Mouse (Mus musculus): ENCODE measurements around the gene Met. TPM values are rescaled to one million over a fixed set of nuclear protein-coding genes. Genes with fewer than 3 reads are reported as not detected.

Met gene
- total and polyA plus RNA-seq, 3 experiments = 0.49 TPM; not detected in 2

DNA sequence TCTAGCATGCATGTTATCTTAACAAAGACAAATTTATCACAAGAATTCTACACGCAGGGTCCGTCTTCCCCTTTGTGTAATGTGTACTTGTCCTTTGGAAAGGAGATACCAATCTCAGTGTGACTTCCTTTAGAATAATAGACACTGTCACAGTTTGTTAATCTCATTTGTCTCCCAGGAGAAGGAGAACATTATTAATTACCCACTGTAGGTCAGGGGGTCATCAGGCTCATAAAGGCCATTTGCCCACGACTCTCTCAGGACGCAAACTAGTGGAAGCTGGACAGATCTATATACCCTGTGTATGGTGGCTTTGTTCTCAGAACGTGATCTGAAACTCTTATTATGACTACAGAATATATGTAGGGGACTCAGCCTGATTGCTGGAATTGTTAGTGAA is 12.3 kb upstream of the Met start:
- Histone ChIP-seq H3K36me3 (replicated peaks) (no peaks in the 10 kb centered on the region), H3K9me3 (replicated peaks) (no peaks in the 10 kb centered on the region), H3K27me3 (ENCODE audit: insufficient read depth, low read length) (no peaks in the 10 kb centered on the region), H3K4me1 (ENCODE audit: insufficient read depth, low read depth, low read length) (no peaks in the 10 kb centered on the region), H3K4me3 (ENCODE audit: low read depth, low read length) (no peak overlapping the region)
- DNase-seq (ENCODE audit: low spot score) (no peak), ATAC-seq (ENCODE audit: extremely low read depth, insufficient number of reproducible peaks, low FRiP score, poor library complexity, severe bottlenecking) (no peak)
- no peak for TF ChIP-seq TAL1 (conservative IDR thresholded peaks at IDR 0.05; ENCODE audit: low read depth, low read length)
- no peak for TF ChIP-seq GATA2 (IDR thresholded peaks at IDR 0.05; ENCODE audit: borderline replicate concordance, low read depth, low read length)
- TF ChIP-seq GATA1 (IDR thresholded peaks at IDR 0.05; ENCODE audit: borderline replicate concordance, low read length) = no peak
- no peak for TF ChIP-seq CTCF (IDR thresholded peaks at IDR 0.05; ENCODE audit: low read depth, low read length)
- TF ChIP-seq POLR2AphosphoS5 (IDR thresholded peaks at IDR 0.05; ENCODE audit: insufficient replicate concordance, low read depth, low read length) = no peak

DNA sequence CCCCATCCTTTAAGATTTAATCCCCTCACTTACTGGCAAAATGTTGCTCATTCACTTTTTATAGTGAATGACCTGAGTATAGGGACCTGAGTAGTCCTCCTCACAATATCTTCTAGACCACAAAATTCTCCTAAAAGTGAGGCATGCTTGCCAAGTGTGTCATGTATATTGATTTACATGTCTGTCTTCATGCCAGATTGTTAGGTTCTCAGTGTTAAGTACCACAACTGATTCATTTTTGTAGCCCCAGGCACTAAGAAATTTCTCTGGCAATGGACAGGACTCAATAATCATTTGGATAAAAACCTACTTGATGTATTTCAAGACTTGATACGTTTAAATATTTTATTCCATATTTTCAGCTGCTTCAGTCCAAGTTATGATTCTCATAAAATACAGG is 8.5 kb upstream of the Met start:
- DNase-seq (ENCODE audit: low spot score) (no peak), ATAC-seq (ENCODE audit: extremely low read depth, insufficient number of reproducible peaks, low FRiP score, poor library complexity, severe bottlenecking) (no peak)
- Histone ChIP-seq H3K4me1 (ENCODE audit: insufficient read depth, low read depth, low read length) (no peaks in the 10 kb centered on the region), H3K9me3 (replicated peaks) (no peaks in the 10 kb centered on the region), H3K27me3 (ENCODE audit: insufficient read depth, low read length) (no peaks in the 10 kb centered on the region), H3K4me3 (ENCODE audit: low read depth, low read length) (no peak overlapping the region), H3K36me3 (replicated peaks) (no peaks in the 10 kb centered on the region)
- TF ChIP-seq GATA1 (IDR thresholded peaks at IDR 0.05; ENCODE audit: borderline replicate concordance, low read length) (no peak), TAL1 (conservative IDR thresholded peaks at IDR 0.05; ENCODE audit: low read depth, low read length) (no peak), GATA2 (IDR thresholded peaks at IDR 0.05; ENCODE audit: borderline replicate concordance, low read depth, low read length) (no peak), CTCF (IDR thresholded peaks at IDR 0.05; ENCODE audit: low read depth, low read length) (no peak), POLR2AphosphoS5 (IDR thresholded peaks at IDR 0.05; ENCODE audit: insufficient replicate concordance, low read depth, low read length) (no peak)

DNA sequence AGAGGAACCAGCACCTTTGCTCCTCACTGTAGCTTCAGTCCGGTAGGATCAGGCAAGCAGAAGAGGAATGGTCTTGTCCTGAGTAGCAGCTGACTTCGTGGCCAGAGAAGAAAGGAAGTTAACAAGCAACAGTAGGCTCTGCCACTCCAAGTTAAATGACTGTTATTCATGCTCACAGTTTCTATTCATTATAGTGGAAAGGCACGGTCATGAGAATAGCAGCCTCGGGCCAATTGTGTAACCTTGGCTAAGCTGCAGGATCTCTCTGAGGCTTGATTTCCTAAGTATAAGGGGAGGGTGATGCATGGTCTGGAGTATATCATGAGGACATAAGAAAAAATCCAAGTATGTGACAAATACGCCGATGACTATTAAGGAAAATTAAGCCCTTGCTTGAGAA is 4.0 kb upstream of the Met start:
- ATAC-seq (ENCODE audit: extremely low read depth, insufficient number of reproducible peaks, low FRiP score, poor library complexity, severe bottlenecking) = no peak
- TF ChIP-seq POLR2AphosphoS5 (IDR thresholded peaks at IDR 0.05; ENCODE audit: insufficient replicate concordance, low read depth, low read length) = no peak
- no peak for TF ChIP-seq CTCF (IDR thresholded peaks at IDR 0.05; ENCODE audit: low read depth, low read length)
- no peak for TF ChIP-seq TAL1 (conservative IDR thresholded peaks at IDR 0.05; ENCODE audit: low read depth, low read length)
- TF ChIP-seq GATA2 (IDR thresholded peaks at IDR 0.05; ENCODE audit: borderline replicate concordance, low read depth, low read length) = no peak
- TF ChIP-seq GATA1 (IDR thresholded peaks at IDR 0.05; ENCODE audit: borderline replicate concordance, low read length) = no peak
- Histone ChIP-seq H3K27me3 (ENCODE audit: insufficient read depth, low read length) (no peaks in the 10 kb centered on the region), H3K4me3 (ENCODE audit: low read depth, low read length) (no peak overlapping the region), H3K36me3 (replicated peaks) (no peaks in the 10 kb centered on the region), H3K4me1 (ENCODE audit: insufficient read depth, low read depth, low read length) (no peaks in the 10 kb centered on the region), H3K9me3 (replicated peaks) (no peaks in the 10 kb centered on the region)
- DNase-seq (ENCODE audit: low spot score) = no peak

DNA sequence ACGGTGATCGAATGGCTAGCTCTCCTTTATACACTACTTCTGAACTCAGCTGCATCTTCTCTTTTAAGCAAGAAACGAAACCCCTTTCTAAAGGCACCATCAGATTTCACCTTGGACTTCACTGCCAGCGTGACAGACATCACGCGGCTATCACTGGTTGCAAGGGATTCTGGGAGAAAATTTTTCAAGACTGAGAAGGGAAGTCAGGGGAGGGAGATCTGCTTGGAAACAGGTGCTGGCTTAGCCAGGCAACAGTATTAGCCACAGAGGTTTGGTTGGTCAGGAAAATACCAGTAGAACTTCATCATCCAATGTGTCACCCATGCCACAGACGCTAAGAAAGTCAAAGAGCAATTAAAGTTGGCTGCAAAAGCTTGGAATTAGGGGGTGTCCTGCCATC is 2.2 kb upstream of the Met start:
- Histone ChIP-seq H3K9me3 (replicated peaks) (no peaks in the 10 kb centered on the region), H3K4me1 (ENCODE audit: insufficient read depth, low read depth, low read length) (no peaks in the 10 kb centered on the region), H3K36me3 (replicated peaks) (no peaks in the 10 kb centered on the region), H3K4me3 (ENCODE audit: low read depth, low read length) (no peak overlapping the region), H3K27me3 (ENCODE audit: insufficient read depth, low read length) (no peaks in the 10 kb centered on the region)
- DNase-seq (ENCODE audit: low spot score) (no peak), ATAC-seq (ENCODE audit: extremely low read depth, insufficient number of reproducible peaks, low FRiP score, poor library complexity, severe bottlenecking) (no peak)
- TF ChIP-seq GATA2 (IDR thresholded peaks at IDR 0.05; ENCODE audit: borderline replicate concordance, low read depth, low read length) = no peak
- no peak for TF ChIP-seq CTCF (IDR thresholded peaks at IDR 0.05; ENCODE audit: low read depth, low read length)
- no peak for TF ChIP-seq GATA1 (IDR thresholded peaks at IDR 0.05; ENCODE audit: borderline replicate concordance, low read length)
- TF ChIP-seq POLR2AphosphoS5 (IDR thresholded peaks at IDR 0.05; ENCODE audit: insufficient replicate concordance, low read depth, low read length) = no peak
- TF ChIP-seq TAL1 (conservative IDR thresholded peaks at IDR 0.05; ENCODE audit: low read depth, low read length) = no peak

DNA sequence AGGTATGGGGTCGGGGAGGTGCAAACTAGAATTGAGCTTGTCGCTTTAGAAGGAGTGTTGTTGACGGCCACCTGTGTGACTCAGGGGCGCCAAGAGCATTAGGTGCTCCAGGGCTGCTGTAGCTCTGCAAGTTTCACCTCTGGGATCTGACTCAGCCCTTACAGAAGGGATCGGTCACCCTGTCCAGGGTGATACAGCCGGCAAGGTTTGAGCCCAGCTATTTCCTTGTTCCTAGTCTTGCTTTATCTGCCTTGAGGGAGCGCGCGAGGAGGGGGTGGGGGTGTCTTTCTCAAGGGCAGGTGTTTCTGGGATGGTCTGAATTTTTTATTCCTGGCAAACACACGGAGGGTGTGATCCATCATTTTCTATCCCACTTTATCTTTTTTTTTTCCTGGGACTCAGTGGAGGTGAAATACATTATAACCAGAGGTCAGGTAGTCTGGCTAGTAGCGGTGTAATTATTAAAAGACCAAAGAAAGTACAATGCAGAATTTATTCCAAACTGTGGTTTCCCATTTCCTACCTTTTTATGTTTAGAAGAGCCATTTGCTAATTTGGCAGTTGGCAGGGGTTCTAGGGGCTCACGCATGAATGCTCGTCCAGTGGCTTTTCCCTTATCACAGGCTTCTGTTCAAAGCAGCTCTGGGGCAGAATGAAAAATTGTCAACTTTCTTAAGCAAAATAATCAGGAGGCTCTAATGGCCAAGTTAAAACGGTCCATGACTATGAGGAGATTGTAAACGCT is 853 bp downstream of the Met start:
- Histone ChIP-seq H3K4me1 (ENCODE audit: insufficient read depth, low read depth, low read length) (no peaks in the 10 kb centered on the region), H3K36me3 (replicated peaks) (no peaks in the 10 kb centered on the region), H3K4me3 (ENCODE audit: low read depth, low read length) (no peak overlapping the region), H3K27me3 (ENCODE audit: insufficient read depth, low read length) (peaks cover 5% of the 10 kb centered on the region; the same call in 1 of the 2 replicates), H3K9me3 (replicated peaks) (no peaks in the 10 kb centered on the region)
- DNase-seq (ENCODE audit: low spot score) (no peak), ATAC-seq (ENCODE audit: extremely low read depth, insufficient number of reproducible peaks, low FRiP score, poor library complexity, severe bottlenecking) (no peak)
- no peak for TF ChIP-seq GATA1 (IDR thresholded peaks at IDR 0.05; ENCODE audit: borderline replicate concordance, low read length)
- TF ChIP-seq TAL1 (conservative IDR thresholded peaks at IDR 0.05; ENCODE audit: low read depth, low read length) = no peak

DNA sequence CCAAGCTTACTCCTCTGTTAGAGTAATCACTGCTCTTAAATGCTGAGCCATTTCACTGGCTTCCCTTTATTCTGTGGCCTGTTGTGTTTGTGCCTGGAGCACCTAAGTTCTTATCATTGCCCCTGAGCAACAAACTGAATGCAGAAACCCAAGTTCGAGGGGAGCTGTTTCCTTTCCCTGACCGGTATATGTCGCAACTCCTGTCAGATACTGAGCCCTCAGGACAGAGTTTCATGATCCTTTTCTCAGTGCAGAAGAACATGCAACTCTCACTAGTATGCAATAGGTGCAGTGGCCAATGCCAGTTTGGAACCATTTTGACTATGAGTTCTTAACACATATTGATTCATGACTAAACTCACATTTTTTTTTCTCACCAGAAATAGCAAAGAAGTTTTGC is 2.9 kb downstream of the Met start:
- H3K27me3 ChIP-seq (ENCODE audit: insufficient read depth, low read length) = peaks cover 8% of the 10 kb centered on the region; the same call in 1 of the 2 replicates
- H3K36me3 ChIP-seq (replicated peaks) = no peaks in the 10 kb centered on the region
- no peaks in the 10 kb centered on the region for H3K4me1 ChIP-seq (ENCODE audit: insufficient read depth, low read depth, low read length)
- ATAC-seq (ENCODE audit: extremely low read depth, insufficient number of reproducible peaks, low FRiP score, poor library complexity, severe bottlenecking) (no peak), DNase-seq (ENCODE audit: low spot score) (no peak)
- H3K9me3 ChIP-seq (replicated peaks) = no peaks in the 10 kb centered on the region
- H3K4me3 ChIP-seq (ENCODE audit: low read depth, low read length) = no peak overlapping the region
- TF ChIP-seq POLR2AphosphoS5 (IDR thresholded peaks at IDR 0.05; ENCODE audit: insufficient replicate concordance, low read depth, low read length) (no peak), CTCF (IDR thresholded peaks at IDR 0.05; ENCODE audit: low read depth, low read length) (no peak), GATA2 (IDR thresholded peaks at IDR 0.05; ENCODE audit: borderline replicate concordance, low read depth, low read length) (no peak), GATA1 (IDR thresholded peaks at IDR 0.05; ENCODE audit: borderline replicate concordance, low read length) (no peak), TAL1 (conservative IDR thresholded peaks at IDR 0.05; ENCODE audit: low read depth, low read length) (no peak)
